Mouse (Mus musculus): ENCODE measurements around the gene Selenoo.

The Selenoo gene

DNA sequence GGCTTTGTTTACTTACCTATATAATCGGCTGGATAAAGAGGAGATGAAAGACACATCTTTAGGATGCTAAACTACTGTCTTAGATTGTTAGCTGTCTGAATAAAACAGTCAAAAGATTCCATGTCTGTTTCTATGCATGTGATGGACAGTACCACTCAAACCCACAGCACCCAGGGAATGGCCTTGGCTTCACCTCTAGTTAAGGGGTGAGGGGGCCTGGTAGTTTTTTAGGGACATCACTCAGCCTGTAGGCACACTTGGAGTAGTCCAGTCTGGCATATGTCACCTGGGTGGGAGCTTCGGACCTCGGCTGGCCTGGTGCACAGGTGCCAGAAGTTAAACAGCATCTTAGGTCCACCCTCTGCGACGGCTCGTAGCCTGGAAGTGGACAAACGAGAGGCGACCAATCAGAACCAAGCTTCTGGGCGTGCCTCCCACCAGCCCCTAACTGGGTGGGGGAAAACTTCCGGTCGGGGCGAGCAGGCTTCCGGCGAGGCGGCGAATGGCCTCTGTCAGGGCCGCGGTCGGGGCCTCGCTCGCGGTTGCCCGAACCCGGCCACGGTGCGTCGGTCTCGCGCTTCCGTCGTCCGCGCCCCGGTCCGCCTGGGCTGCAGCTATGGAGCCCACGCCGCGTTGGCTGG lies at the start of gene Selenoo:
Selenoo (plus strand) TSS at position 478 of the 641 bp plus-strand sequence.
- peak; percentile 95 for DNase-seq (ENCODE audit: low spot score)

GRCm38 (mm10) chr15:89044381-89044780 lies 44.5 kb upstream of the Selenoo start:
- no peak for DNase-seq (ENCODE audit: low spot score)

DNA sequence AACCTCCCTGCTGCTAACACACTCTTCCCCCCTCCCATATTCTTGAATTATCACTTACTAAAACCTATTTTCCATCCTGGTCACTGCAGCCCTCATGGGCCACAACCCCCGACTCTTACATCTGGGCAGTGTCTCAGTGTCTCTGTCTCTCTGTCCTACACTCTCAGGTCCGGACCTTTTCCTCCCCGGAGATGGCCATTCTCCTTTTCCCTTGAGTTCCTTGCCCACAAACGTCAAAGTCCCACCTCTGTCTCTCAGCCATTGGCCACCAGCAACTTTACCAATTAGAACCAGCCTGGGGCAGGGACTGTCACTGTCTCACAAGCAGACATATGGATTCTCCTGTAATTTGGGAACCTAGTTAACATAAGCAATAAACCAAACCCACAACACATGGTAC lies 42.5 kb upstream of the Selenoo start:
- no peak for DNase-seq (ENCODE audit: low spot score)

GRCm38 (mm10) chr15:89054666-89055065 lies 34.2 kb upstream of the Selenoo start:
- no peak for DNase-seq (ENCODE audit: low spot score)

- no peak for DNase-seq (ENCODE audit: low spot score)
Measured at GRCm38 (mm10) chr15:89058736-89059135, 30.1 kb upstream of the Selenoo start.

DNA sequence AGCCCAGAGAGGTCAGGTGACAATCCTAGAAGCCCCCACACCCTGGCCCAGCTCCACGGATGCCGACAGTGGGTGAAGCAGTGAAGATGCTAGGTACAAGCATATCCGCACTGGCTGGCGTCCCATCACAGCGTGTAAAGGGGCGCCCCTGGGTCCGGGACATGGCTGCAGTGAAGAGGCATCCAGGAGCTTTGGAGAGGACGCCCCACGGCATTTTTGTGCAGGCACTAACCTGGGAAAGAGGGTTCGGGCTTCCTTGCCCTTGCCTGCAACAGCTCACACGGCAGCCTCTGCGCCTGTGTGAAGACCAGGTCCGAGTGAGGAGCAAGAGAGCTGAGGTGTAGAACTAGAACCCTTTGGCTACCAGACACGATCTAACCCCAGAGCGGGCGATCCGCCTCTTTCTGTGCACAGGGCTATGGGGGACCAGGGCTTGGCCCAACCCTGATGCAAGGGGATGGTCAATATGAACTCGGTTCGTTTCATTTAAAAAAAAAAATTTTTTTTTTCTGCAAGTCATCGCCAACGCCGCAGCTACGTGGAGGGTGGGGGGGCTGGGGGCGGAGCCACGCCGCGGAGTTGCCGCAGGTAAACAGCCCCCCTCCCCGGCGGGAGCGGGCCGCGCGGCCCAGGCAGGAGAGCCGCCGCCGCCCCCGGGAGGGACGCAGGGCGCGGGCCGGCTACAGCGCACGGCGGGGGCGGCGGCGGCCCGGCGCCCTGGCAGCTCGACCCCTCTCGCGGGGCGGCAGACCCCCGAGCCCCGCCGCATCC lies 29.5 kb upstream of the Selenoo start, which contains the start of gene Panx2:
Panx2 (plus strand) TSS at position 574 of the 771 bp plus-strand sequence.
- DNase-seq (ENCODE audit: low spot score) = peak; percentile 43

GRCm38 (mm10) chr15:89060032-89060681 lies 28.7 kb upstream of the Selenoo start:
- DNase-seq (ENCODE audit: low spot score) = peak; percentile 69

DNA sequence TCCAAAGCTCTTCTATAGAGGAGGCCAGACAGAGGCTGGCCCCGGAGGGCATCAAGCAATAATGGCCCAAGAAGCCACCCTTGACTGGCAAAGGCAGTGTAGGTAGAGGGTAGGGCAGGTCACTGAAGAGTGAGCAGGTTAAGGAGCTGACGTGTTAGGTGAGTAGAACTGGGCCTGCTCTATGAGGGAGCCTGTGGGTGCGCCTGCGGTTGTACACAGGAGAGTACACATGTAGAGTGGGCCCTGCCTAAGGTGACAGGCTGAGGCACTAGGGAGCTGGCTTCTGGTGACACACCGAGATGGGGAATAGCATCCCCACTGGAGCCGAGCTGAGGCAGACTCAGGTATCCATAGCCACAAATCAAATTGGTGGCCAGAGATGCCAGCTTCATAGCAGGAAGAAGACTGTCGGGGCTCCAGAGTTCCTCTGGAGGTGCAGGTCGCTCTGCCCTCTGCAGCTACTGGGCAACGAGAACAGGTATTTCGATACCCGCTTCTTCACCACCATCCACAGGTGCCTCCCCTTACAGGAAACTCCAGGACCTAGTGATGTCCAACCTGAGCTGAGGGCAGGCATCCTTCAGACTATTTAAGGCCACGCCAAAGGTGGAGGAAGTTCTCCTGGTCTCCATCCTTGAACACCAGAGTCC lies 27.9 kb upstream of the Selenoo start:
- DNase-seq (ENCODE audit: low spot score) = no peak

DNA sequence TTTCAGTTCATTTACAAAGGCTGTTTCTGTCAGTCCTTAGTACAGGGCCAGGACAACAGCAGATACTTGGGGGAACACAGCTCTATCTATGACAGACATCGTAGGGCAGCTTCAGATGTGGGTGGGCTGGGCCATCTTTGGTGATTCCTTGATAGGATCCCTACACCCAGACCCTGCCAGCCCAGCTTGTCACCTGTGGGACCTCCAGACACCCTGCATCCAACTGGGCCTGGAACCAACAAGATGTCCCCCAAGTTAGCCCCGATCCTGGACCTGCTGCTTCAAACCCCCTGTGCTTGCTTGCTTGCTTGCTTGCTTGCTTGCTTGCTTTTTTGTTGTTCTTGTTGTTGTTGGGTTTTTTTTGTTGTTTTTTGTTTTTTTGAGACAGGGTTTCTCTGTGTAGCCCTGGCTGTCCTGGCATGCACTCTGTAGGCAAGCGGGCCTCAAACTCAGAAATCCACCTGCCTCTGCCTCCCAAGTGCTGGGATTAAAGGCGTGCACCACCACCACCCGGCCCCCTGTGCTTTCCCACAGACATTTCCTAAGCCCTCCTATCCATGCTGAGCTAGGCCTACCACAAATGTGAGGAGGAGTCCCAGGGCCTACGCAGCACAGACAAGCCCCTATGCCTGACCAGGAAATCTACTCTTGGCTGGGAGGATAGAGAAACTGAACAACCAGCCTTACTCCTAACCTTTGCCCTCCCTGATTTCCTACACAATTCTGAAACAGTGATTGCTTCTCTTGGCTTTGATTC lies 26.9 kb upstream of the Selenoo start:
- DNase-seq (ENCODE audit: low spot score) = no peak

- no peak for DNase-seq (ENCODE audit: low spot score)
Measured at GRCm38 (mm10) chr15:89062518-89062910, 26.4 kb upstream of the Selenoo start.

DNA sequence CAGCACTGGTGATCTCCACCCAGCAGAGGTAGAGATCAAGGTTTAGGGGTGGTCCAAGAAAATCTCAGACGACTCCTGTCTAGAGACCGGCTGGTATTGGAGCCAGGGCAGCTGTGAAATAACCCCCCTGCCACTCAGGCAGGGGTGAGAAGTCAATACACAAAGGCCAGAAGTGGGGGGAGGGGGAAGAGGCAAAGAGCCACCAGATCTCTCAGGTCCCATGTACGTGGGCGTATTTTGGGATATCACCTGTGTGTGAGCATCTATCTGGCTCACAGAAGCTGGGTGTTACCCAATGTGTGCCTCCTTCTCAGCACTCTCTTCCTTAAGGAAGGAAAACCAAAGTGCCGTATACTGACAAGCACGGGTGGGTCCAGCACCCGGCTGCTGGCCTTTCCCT lies 25.9 kb upstream of the Selenoo start:
- DNase-seq (ENCODE audit: low spot score) = no peak

DNA sequence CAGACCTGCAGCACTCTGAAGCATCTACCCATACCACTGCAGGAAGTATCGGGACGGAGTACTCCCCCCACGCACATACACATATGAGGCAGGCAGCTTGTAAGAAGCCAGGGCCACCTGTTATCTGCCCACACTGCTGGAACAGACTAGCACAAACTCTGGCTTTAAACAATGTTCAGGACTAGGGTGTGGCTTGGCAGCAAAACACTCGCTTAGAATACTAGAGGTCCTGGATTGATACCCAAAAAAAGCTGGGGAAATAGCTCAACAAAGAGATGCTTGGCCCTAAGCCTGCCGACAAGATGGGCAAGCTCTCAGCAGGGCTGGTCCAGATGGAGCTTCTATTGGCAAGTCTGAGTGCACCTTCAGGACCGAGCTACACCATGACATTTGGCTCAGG lies 25.3 kb upstream of the Selenoo start:
- DNase-seq (ENCODE audit: low spot score) = no peak

GRCm38 (mm10) chr15:89064891-89065290 lies 24.0 kb upstream of the Selenoo start:
- no peak for DNase-seq (ENCODE audit: low spot score)

GRCm38 (mm10) chr15:89067609-89068008 lies 21.3 kb upstream of the Selenoo start:
- DNase-seq (ENCODE audit: low spot score) = peak; percentile 12

GRCm38 (mm10) chr15:89068226-89068625 lies 20.7 kb upstream of the Selenoo start:
- peak; percentile 15 for DNase-seq (ENCODE audit: low spot score)

DNA sequence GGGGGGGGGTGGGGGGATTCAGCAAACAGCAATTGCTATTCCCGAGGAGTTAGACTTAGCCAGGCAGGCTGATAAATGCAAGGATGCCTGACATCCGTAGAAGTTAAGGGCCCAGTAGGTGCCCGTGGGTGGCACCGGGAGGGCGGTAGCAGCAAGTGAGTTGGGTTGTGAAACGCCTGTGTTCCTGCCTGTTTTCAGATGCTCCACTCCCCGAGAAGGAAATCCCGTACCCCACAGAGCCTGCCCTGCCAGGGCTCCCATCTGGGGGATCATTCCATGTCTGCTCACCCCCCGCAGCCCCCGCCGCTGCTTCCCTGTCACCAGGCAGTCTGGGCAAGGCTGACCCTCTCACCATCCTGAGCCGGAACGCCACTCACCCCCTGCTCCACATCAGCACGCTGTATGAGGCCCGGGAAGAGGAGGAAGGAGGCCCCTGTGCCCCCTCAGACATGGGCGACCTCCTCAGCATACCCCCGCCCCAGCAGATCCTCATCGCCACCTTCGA lies 19.5 kb upstream of the Selenoo start:
- DNase-seq (ENCODE audit: low spot score) = no peak

DNA sequence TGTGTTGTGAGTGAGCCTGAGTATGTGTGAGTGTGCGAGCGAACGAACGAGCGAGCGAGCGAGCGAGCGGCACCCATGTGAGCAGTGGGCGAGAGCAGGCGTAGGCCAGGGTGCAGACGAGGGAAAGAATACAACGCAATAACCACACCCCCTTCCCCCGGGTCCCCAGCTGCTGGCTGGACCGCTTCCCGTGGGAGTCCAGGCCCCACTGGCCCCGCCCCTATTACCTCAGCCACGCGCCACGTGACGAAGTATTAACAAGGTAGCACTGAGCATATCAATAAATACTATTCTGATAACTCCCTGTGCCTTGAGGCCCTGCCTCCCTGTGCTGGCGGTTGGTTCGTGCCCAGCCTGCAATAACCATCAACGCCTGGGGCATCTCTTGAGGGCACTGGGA lies 18.3 kb upstream of the Selenoo start:
- DNase-seq (ENCODE audit: low spot score) = no peak

DNA sequence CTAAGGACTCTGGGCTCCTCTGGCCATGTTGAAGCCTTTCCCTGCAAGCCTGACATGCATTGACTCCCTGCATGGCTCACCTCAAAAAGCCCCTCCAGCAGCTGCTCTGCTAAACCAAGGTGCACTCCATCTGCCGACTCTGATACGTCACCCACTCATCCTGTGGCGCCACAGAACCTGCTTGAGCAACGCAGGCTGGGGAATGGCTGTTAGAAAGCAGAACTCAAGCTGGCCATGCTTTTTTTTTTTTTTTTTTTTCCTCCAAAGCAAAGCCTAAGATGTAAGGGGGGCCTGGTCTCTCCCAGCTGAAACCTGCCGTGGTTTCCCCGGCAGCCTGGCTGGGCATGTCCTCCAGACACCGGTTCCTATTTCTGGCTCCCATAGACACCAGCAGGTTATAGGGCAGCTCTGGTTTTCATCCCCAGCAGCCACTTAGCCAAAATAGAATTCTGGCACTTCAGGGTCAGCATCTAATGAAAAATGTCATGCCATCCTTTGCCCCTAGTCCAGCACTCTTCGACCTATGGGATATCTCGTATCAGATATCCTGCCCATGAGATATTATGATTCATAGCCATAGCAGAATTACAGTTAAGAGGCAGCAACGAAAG lies 14.8 kb upstream of the Selenoo start:
- DNase-seq (ENCODE audit: low spot score) = no peak

- DNase-seq (ENCODE audit: low spot score) = no peak
Measured at GRCm38 (mm10) chr15:89074613-89075477, 14.0 kb upstream of the Selenoo start, which contains the start of gene Trabd. Trabd (plus strand) TSS chr15:89075124.
